Mouse (Mus musculus) intestine, embryonic 15.5 days (tissue): ENCODE results near the gene Taok1. TPM values are rescaled to one million over a fixed set of nuclear protein-coding genes. Genes with fewer than 3 reads are reported as not detected.
"Not testable (repeated sequence)": the region's sequence is repeated elsewhere in the genome, so short reads cannot be mapped to it uniquely, and the experiment has no call there.

Experiments
- ATAC-seq: fragments of 200-750 bp; cut with Nextera tagmentation; 2 replicates; pipeline ENCODE4 v1.8.0; 2017; ENCODE audit warnings: moderate TSS enrichment, moderate library complexity
- H3K27ac ChIP-seq: fragments of 300-500 bp; sonication (generic); 2 replicates; pipeline ENCODE4 v1.5.1; 2015; ENCODE audit warnings: mild to moderate bottlenecking, inconsistent platforms
- H3K27me3 ChIP-seq: fragments of 300-500 bp; sonication (generic); replicated peaks from 2 replicates; pipeline ENCODE4 v1.6.1; 2015; ENCODE audit warnings: inconsistent platforms
- H3K36me3 ChIP-seq: fragments of 300-500 bp; sonication (generic); 2 replicates; pipeline ENCODE4 v1.6.1; 2015; ENCODE audit warnings: inconsistent platforms
- H3K4me1 ChIP-seq: fragments of 300-500 bp; sonication (generic); replicated peaks from 2 replicates; pipeline ENCODE4 v1.6.1; 2015; ENCODE audit warnings: inconsistent platforms
- H3K4me2 ChIP-seq: fragments of 300-500 bp; sonication (generic); replicated peaks from 2 replicates; pipeline ENCODE4 v1.6.1; 2015; ENCODE audit warnings: mild to moderate bottlenecking, inconsistent platforms
- H3K4me3 ChIP-seq: fragments of 300-500 bp; sonication (generic); replicated peaks from 2 replicates; pipeline ENCODE4 v1.5.1; 2015; ENCODE audit warnings: inconsistent platforms
- H3K9ac ChIP-seq: fragments of 300-500 bp; sonication (generic); 2 replicates; pipeline ENCODE4 v1.6.1; 2015; ENCODE audit warnings: inconsistent platforms
- H3K9me3 ChIP-seq: fragments of 300-500 bp; sonication (generic); 2 replicates; pipeline ENCODE4 v1.6.1; 2016; ENCODE audit warnings: inconsistent platforms
- WGBS: fragments of 180-500 bp; shearing (Covaris S2); methylation state at CpG from one replicate; pipeline ENCODE4 v1.1.7; 2015; 5-methylcytosine and 5-hydroxymethylcytosine counted together
- polyA plus RNA-seq: library from polyadenylated mRNA; unstranded; fragments of >200 nt; fragmentation: Nextera tagmentation; extraction: Ambion mirVana; gene quantifications from 2 replicates; pipeline ENCODE4 v1.2.1, GENCODE M21; 2015

Gene Taok1
- polyA plus RNA-seq, 1 experiment from 2014 or later = 12.8 TPM

DNA sequence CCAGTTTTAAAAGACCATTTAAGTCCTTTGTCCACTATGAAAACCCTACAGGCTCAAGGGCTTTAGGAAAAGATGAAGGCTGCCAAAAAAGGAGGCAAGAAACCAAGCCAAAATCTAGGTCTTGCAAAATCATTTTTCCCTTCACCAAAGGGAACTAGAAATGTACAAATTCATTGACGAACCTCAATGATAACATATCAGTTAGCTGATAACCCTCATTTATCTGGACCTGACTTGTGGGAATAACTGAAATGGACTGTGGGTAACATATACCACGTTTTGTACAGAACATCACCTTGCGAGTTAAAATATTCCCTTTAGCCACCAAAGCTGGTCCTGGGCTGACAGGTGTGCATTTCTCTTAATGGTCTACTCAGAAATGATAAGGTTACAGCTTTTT, 78.0 kb downstream of the Taok1 start:
- Histone ChIP-seq H3K36me3 (no peaks in the 10 kb centered on the region), H3K4me1 (no peaks in the 10 kb centered on the region), H3K4me3 (no peak overlapping the region), H3K27ac (no peak overlapping the region), H3K27me3 (no peaks in the 10 kb centered on the region), H3K9ac (no peak overlapping the region), H3K4me2 (no peak overlapping the region), H3K9me3 (no peaks in the 10 kb centered on the region)
- 80% methylated on average over 3 of the region's 3 CpGs for WGBS
- ATAC-seq = no peak

- not testable (repeated sequence) for H3K27me3 ChIP-seq, H3K4me2 ChIP-seq, ATAC-seq, H3K4me3 ChIP-seq, H3K4me1 ChIP-seq, H3K9ac ChIP-seq, H3K36me3 ChIP-seq, H3K27ac ChIP-seq, H3K9me3 ChIP-seq
- 84% methylated on average over 3 of the region's 3 CpGs for whole genome bisulfite sequencing
Observed at GRCm38 (mm10) chr11:77528420-77528819, 79.2 kb downstream of the Taok1 start.

- no peak for ATAC-seq
- 83% methylated on average over 3 of the region's 3 CpGs for WGBS
- H3K36me3 ChIP-seq = no peaks in the 10 kb centered on the region
- no peak overlapping the region for H3K4me3 ChIP-seq
- H3K4me1 ChIP-seq = no peaks in the 10 kb centered on the region
- no peak overlapping the region for H3K4me2 ChIP-seq
- H3K9ac ChIP-seq = no peak overlapping the region
- no peak overlapping the region for H3K27ac ChIP-seq
- H3K27me3 ChIP-seq = no peaks in the 10 kb centered on the region
- no peaks in the 10 kb centered on the region for H3K9me3 ChIP-seq
Observed at GRCm38 (mm10) chr11:77525804-77526486, 81.7 kb downstream of the Taok1 start.

GRCm38 (mm10) chr11:77520601-77521529, 86.8 kb downstream of the Taok1 start:
- no peak overlapping the region for H3K4me2 ChIP-seq
- peaks cover 3% of the 10 kb centered on the region for H3K4me1 ChIP-seq
- no peaks in the 10 kb centered on the region for H3K36me3 ChIP-seq
- no peak for ATAC-seq
- no peak overlapping the region for H3K4me3 ChIP-seq
- H3K27me3 ChIP-seq = peaks cover 3% of the 10 kb centered on the region; the same call in 1 of the 2 replicates
- WGBS = 56% methylated on average over 5 of the region's 5 CpGs
- H3K27ac ChIP-seq = no peak overlapping the region
- no peaks in the 10 kb centered on the region for H3K9me3 ChIP-seq
- no peak overlapping the region for H3K9ac ChIP-seq

- Histone ChIP-seq H3K4me3 (no peak within 1 kb of the TSS), H3K9me3 (no peaks in the 10 kb centered on the region), H3K4me1 (peaks cover 20% of the 10 kb centered on the region), H3K4me2 (no peak within 1 kb of the TSS), H3K27me3 (peaks cover 8% of the 10 kb centered on the region; the same call in 1 of the 2 replicates), H3K27ac (no peak within 1 kb of the TSS), H3K9ac (no peak within 1 kb of the TSS), H3K36me3 (no peaks in the 10 kb centered on the region)
- no peak for ATAC-seq
- WGBS = 59% methylated on average over 5 of the region's 5 CpGs
Observed at GRCm38 (mm10) chr11:77519043-77519442, 88.6 kb downstream of the Taok1 start, which contains the start of gene Gm10392. Gene Gm10392 (minus strand): TSS chr11:77519198.

DNA sequence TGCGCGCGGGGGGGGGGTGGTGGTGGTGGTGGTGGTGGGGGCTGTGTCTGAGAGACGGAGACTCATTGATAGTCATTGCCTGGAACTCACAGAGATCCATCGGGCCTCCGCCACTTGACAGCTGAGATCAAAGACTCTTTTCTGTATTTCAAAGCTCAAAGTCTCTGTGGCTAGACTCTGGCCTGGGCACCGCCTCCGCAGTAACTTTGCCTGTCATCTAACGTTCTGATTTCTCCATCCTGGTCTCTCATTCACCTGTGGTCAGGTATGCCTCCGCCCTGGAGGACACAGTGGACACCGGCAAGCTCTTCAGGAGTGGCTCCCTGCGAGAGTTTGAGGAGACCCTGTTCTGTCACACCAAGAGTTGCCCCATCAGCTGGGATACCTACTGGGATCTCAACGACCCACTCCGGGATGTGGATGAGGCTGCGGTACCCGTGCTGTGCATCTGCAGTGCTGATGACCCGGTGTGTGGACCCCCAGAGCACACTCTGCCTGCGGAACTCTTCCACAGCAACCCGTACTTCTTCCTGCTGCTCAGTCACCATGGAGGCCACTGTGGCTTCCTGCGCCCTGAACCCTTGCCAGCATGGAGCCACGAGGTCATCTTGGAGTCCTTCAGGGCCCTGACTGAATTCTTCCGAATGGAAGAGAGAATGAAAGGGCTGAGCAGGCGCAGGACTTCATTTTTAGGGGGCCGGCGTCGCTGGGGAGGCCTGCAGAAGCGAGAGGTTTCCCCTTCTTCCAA, 89.4 kb downstream of the Taok1 start:
- Histone ChIP-seq H3K4me3 (no peak overlapping the region), H3K36me3 (no peaks in the 10 kb centered on the region), H3K9me3 (no peaks in the 10 kb centered on the region), H3K4me2 (no peak overlapping the region), H3K27ac (no peak overlapping the region), H3K27me3 (peaks cover 8% of the 10 kb centered on the region; the same call in 1 of the 2 replicates), H3K9ac (no peak overlapping the region), H3K4me1 (peaks cover 25% of the 10 kb centered on the region)
- no peak for ATAC-seq
- 79% methylated on average over 27 of the region's 27 CpGs for WGBS

GRCm38 (mm10) chr11:77516553-77517425, 90.8 kb downstream of the Taok1 start:
- Histone ChIP-seq H3K4me2 (no peak overlapping the region), H3K4me3 (no peak overlapping the region), H3K36me3 (no peaks in the 10 kb centered on the region), H3K9ac (no peak overlapping the region), H3K9me3 (no peaks in the 10 kb centered on the region), H3K27ac (no peak overlapping the region), H3K4me1 (peaks cover 30% of the 10 kb centered on the region), H3K27me3 (peaks cover 8% of the 10 kb centered on the region; the same call in 1 of the 2 replicates)
- ATAC-seq = no peak
- WGBS = 67% methylated on average over 5 of the region's 5 CpGs

DNA sequence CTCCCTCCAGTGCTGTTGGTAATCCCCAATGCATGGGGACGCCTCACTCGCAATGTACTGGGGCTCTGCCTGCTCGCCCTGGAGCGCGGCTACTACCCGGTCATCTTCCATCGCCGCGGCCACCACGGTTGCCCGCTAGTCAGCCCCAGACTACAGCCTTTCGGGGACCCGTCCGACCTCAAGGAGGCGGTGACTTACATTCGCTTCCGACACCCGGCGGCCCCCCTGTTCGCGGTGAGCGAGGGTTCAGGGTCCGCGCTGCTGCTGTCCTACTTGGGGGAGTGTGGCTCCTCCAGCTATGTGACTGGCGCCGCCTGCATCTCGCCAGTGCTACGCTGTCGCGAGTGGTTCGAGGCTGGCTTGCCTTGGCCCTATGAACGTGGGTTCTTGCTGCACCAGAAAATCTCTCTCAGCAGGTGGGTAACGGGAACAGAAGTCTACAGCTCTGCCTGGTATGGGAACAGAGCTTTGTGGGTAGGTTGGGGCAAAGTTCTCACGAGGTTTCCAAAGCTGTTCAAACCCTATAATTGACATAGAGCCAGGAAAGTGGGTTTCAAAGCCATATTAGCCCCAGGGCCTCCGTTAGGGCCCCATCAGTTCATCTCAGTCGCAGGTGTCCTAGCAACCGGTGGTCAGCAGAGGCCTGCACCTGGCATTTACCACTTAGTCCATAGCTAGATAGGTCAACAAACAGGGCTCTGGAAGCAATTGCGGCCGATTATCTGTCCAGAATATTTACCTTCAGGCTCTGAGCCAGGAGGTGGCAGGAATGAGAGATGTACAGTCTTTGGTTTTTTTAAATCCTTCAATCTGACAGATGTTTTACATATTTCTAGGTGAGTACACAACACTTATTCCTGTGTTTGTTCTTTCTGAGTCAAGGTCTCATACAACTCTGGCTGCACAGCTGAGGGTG, 91.7 kb downstream of the Taok1 start, which contains the start of gene Trp53i13:
Gene Trp53i13, minus strand, starts transcription at position 344 of the 916 bp plus-strand sequence.
- H3K36me3 ChIP-seq = no peaks in the 10 kb centered on the region
- peak within 1 kb of the TSS; percentile 62 for H3K9ac ChIP-seq
- 9% methylated on average over 39 of the region's 39 CpGs for WGBS
- peak within 1 kb of the TSS; percentile 29; the same call in 1 of the 2 replicates for H3K27ac ChIP-seq
- peaks cover 8% of the 10 kb centered on the region; the same call in 1 of the 2 replicates for H3K27me3 ChIP-seq
- no peak for ATAC-seq
- H3K4me3 ChIP-seq = peak within 1 kb of the TSS; percentile 51
- H3K9me3 ChIP-seq = no peaks in the 10 kb centered on the region
- peak within 1 kb of the TSS; percentile 98 for H3K4me2 ChIP-seq
- H3K4me1 ChIP-seq = peaks cover 30% of the 10 kb centered on the region

DNA sequence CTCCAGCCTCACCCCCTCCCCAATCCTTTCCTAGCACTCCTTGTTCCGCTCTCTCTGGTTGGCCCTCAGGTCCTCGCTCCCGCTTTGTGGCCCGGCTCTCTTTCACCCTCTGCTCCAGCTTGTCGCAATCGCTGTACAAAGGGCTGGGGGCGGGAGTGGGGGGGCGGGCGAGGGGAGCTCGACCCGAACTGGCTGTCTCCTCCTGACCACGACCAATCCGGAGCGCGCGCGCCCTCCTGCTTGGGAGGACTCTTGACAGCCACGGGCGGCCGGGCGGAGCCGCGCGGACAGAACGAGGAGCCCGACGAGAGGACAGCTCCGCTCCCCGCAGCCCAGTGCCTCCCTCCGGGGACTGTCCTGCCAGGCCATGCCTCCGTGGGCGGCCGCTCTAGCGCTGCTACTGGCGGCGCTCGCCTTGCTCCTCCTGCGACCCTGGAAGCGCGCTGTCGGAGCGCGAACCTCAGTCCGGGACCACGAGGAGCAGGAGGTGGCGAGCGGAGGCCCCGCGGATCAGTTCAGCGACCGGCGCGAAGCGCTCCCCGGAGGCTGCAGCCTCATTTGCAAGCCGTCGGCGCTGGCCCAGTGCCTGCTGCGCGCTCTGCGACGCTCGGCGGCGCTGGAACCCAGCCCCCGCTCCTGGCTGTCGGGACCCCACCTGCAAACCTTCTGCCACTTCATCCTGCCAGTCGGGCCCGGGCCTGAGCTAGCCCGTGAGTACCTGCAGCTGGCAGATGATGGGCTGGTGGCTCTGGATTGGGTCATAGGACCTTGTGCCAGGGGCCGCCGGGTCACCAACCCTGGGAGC, 92.6 kb downstream of the Taok1 start, which contains the start of gene Abhd15:
Gene Abhd15, plus strand, starts transcription at position 290 of the 805 bp plus-strand sequence.
- Histone ChIP-seq H3K9me3 (no peaks in the 10 kb centered on the region), H3K36me3 (no peaks in the 10 kb centered on the region), H3K27me3 (peaks cover 8% of the 10 kb centered on the region; the same call in 1 of the 2 replicates), H3K27ac (peak within 1 kb of the TSS; percentile 29), H3K4me1 (peaks cover 30% of the 10 kb centered on the region), H3K4me2 (peak within 1 kb of the TSS; percentile 98), H3K4me3 (peak within 1 kb of the TSS; percentile 51), H3K9ac (peak within 1 kb of the TSS; percentile 62)
- ATAC-seq = peak; percentile 50
- WGBS = under 1% methylated on average over 72 of the region's 72 CpGs
